Mouse (Mus musculus) hindbrain, postnatal 0 days (tissue): ENCODE results near the gene Dkc1. TPM values are rescaled to one million over a fixed set of nuclear protein-coding genes. Genes with fewer than 3 reads are reported as not detected.
A peak's percentile ranks its signal among the peaks of the same experiment; 100 is the strongest.

Experiments used
- ATAC-seq: fragments of 200-750 bp; cut with Nextera tagmentation; 2 replicates; pipeline ENCODE4 v1.8.0; 2017; ENCODE audit warnings: mild to moderate bottlenecking, moderate TSS enrichment, moderate library complexity
- DNase-seq: peaks from one replicate; pipeline ENCODE4 v3.0.0-alpha.2; 2015; ENCODE audit warnings: low spot score
- H3K27ac ChIP-seq: fragments of 300-500 bp; sonication (generic); 2 replicates; pipeline ENCODE4 v1.5.1; 2014; ENCODE audit warnings: mild to moderate bottlenecking
- H3K27me3 ChIP-seq: fragments of 300-500 bp; sonication (generic); 2 replicates; pipeline ENCODE4 v1.6.1; 2014; ENCODE audit warnings: low read length, mixed read lengths; ENCODE audit not compliant: insufficient read depth
- H3K36me3 ChIP-seq: fragments of 300-500 bp; sonication (generic); 2 replicates; pipeline ENCODE4 v1.6.1; 2014; ENCODE audit warnings: low read length, mixed read lengths; ENCODE audit not compliant: insufficient read depth
- H3K4me1 ChIP-seq: fragments of 300-500 bp; sonication (generic); 2 replicates; pipeline ENCODE4 v1.6.1; 2014; ENCODE audit warnings: antibody characterized with exemption, low read length, mixed read lengths; ENCODE audit not compliant: insufficient read depth
- H3K4me2 ChIP-seq: fragments of 300-500 bp; sonication (generic); 2 replicates; pipeline ENCODE4 v1.6.1; 2014; ENCODE audit warnings: low read depth, mild to moderate bottlenecking, low read length, moderate library complexity, mixed read lengths
- H3K4me3 ChIP-seq: fragments of 300-500 bp; sonication (generic); 2 replicates; pipeline ENCODE4 v1.5.1; 2014; ENCODE audit warnings: low read length
- H3K9ac ChIP-seq: fragments of 300-500 bp; sonication (generic); replicated peaks from 2 replicates; pipeline ENCODE4 v1.6.1; 2014; ENCODE audit warnings: mild to moderate bottlenecking, low read length, moderate library complexity, mixed read lengths
- H3K9me3 ChIP-seq: fragments of 300-500 bp; sonication (generic); 2 replicates; pipeline ENCODE4 v1.6.1; 2016; ENCODE audit warnings: low read length, mixed read lengths
- CTCF ChIP-seq: IDR thresholded peaks from 2 replicates; pipeline ENCODE4 v1.5.1; 2016; ENCODE audit warnings: antibody characterized with exemption, control low read depth, low read depth
- WGBS: fragments of 180-500 bp; shearing (Covaris S2); extraction: QIAGEN DNeasy Blood & Tissue Kit; methylation state at CpG from one replicate; pipeline ENCODE4 v1.1.7; 2014; 5-methylcytosine and 5-hydroxymethylcytosine counted together
- polyA plus RNA-seq: library from polyadenylated mRNA; unstranded; fragments of >200 nt; fragmentation: Nextera tagmentation; extraction: Ambion mirVana; gene quantifications from 2 replicates; pipeline ENCODE4 v1.2.1, GENCODE M21; 2015
- total RNA-seq: library from RNA; depleted of rRNA; stranded (reverse); fragments of >200 nt; gene quantifications from 2 replicates; pipeline ENCODE4 v1.2.3, GENCODE M21; 2014; rRNA removed

The Dkc1 gene
- total RNA-seq (9.2 and 11.2 TPM in 2 replicates), polyA plus RNA-seq (56.6 and 63.7 TPM in 2 replicates)

GRCm38 (mm10) chrX:75095369-75096162, at the start of gene Dkc1:
TSS of gene Dkc1 (plus strand) at chrX:75095854.
- TF ChIP-seq CTCF, result no peak
- H3K4me2 ChIP-seq, result peak within 1 kb of the TSS; percentile 64
- DNase-seq, result peak; percentile 94
- H3K9me3 ChIP-seq, result no peaks in the 10 kb centered on the region
- peak within 1 kb of the TSS; percentile 67 for H3K27ac ChIP-seq
- peak; percentile 100 for ATAC-seq
- H3K4me3 ChIP-seq, result peak within 1 kb of the TSS; percentile 55
- WGBS, result 33% methylated on average over 29 of the region's 29 CpGs
- H3K36me3 ChIP-seq, result no peaks in the 10 kb centered on the region
- H3K27me3 ChIP-seq, result no peaks in the 10 kb centered on the region
- H3K9ac ChIP-seq, result peak within 1 kb of the TSS; percentile 48; the same call in 1 of the 2 replicates
- H3K4me1 ChIP-seq, result no peaks in the 10 kb centered on the region

GRCm38 (mm10) chrX:75045931-75046330, 49.7 kb upstream of the Dkc1 start:
- H3K4me1 ChIP-seq, result no peaks in the 10 kb centered on the region
- ATAC-seq, result no peak
- no peak for TF ChIP-seq CTCF
- no peaks in the 10 kb centered on the region for H3K9me3 ChIP-seq
- no peak overlapping the region for H3K9ac ChIP-seq
- WGBS, result 81% methylated on average over 1 of the region's 1 CpGs
- H3K4me3 ChIP-seq, result no peak overlapping the region
- no peaks in the 10 kb centered on the region for H3K36me3 ChIP-seq
- no peak overlapping the region for H3K4me2 ChIP-seq
- no peaks in the 10 kb centered on the region for H3K27me3 ChIP-seq
- DNase-seq, result no peak
- no peak overlapping the region for H3K27ac ChIP-seq

- TF ChIP-seq CTCF, result no peak
- H3K27ac ChIP-seq, result no peak overlapping the region
- no peaks in the 10 kb centered on the region for H3K4me1 ChIP-seq
- 0 out of 2 replicates have a peak overlapping the region, but pooled peaks have one; percentile 18 for H3K4me2 ChIP-seq
- no peaks in the 10 kb centered on the region for H3K36me3 ChIP-seq
- H3K9ac ChIP-seq, result no peak overlapping the region
- 50% methylated on average over 3 of the region's 3 CpGs for WGBS
- ATAC-seq (no peak), DNase-seq (peak; percentile 26)
- H3K27me3 ChIP-seq, result no peaks in the 10 kb centered on the region
- no peak overlapping the region for H3K4me3 ChIP-seq
- H3K9me3 ChIP-seq, result no peaks in the 10 kb centered on the region
Measured at GRCm38 (mm10) chrX:75046921-75047635, 48.6 kb upstream of the Dkc1 start.

- WGBS, result 93% methylated on average over 2 of the region's 2 CpGs
- no peaks in the 10 kb centered on the region for H3K27me3 ChIP-seq
Measured at GRCm38 (mm10) chrX:75056120-75056775, 39.4 kb upstream of the Dkc1 start.

GRCm38 (mm10) chrX:75082351-75082750, 13.3 kb upstream of the Dkc1 start:
- DNase-seq (no peak), ATAC-seq (no peak)
- no peaks in the 10 kb centered on the region for H3K36me3 ChIP-seq
- no peaks in the 10 kb centered on the region for H3K27me3 ChIP-seq
- H3K27ac ChIP-seq, result no peak overlapping the region
- no peak overlapping the region for H3K4me2 ChIP-seq
- no peak overlapping the region for H3K4me3 ChIP-seq
- no peaks in the 10 kb centered on the region for H3K9me3 ChIP-seq
- no peaks in the 10 kb centered on the region for H3K4me1 ChIP-seq
- H3K9ac ChIP-seq, result no peak overlapping the region
- 60% methylated on average over 2 of the region's 2 CpGs for WGBS
- TF ChIP-seq CTCF, result 0 out of 2 replicates have a peak, but pooled peaks have one; percentile 4

More at GRCm38 (mm10) chrX:75056120-75056775, 39.4 kb upstream of the Dkc1 start:
- no peak for TF ChIP-seq CTCF
- DNase-seq, result no peak
- Histone ChIP-seq H3K4me3 (no peak overlapping the region), H3K27ac (no peak overlapping the region), H3K9me3 (no peaks in the 10 kb centered on the region), H3K4me1 (no peaks in the 10 kb centered on the region), H3K9ac (no peak overlapping the region), H3K36me3 (no peaks in the 10 kb centered on the region), H3K4me2 (no peak overlapping the region)
- ATAC-seq, result no peak

- DNase-seq (peak; percentile 10), ATAC-seq (peak; percentile 91)
- peak overlapping the region; percentile 32; the same call in 1 of the 2 replicates for H3K27ac ChIP-seq
- H3K4me1 ChIP-seq, result no peaks in the 10 kb centered on the region
- H3K9me3 ChIP-seq, result no peaks in the 10 kb centered on the region
- H3K4me3 ChIP-seq, result peak overlapping the region; percentile 46
- no peaks in the 10 kb centered on the region for H3K27me3 ChIP-seq
- H3K36me3 ChIP-seq, result no peaks in the 10 kb centered on the region
- WGBS, result 37% methylated on average over 25 of the region's 26 CpGs
- peak overlapping the region; percentile 30; the same call in 1 of the 2 replicates for H3K9ac ChIP-seq
- no peak for TF ChIP-seq CTCF
- H3K4me2 ChIP-seq, result peak overlapping the region; percentile 58
Measured at GRCm38 (mm10) chrX:75083982-75084773, 11.5 kb upstream of the Dkc1 start.
